Mouse (Mus musculus) 3134 (cell line): ENCODE data around the gene Thap2.

Source experiments
- DNase-seq: peaks from one replicate; pipeline ENCODE4 v3.0.0-alpha.2; 2011; ENCODE audit warnings: low spot score; ENCODE audit not compliant: insufficient read length; ENCODE audit errors: extremely low read depth

Gene Thap2

GRCm38 (mm10) chr10:115384221-115385017, at the start of gene Thap2, which contains the start of gene Zfc3h1:
Gene Thap2, minus strand, starts transcription at chr10:115384443.
Gene Zfc3h1, plus strand, starts transcription at chr10:115384959.
- DNase-seq = peak; percentile 99

GRCm38 (mm10) chr10:115425351-115425750, 41.1 kb upstream of the Thap2 start:
- DNase-seq = no peak

GRCm38 (mm10) chr10:115421976-115422375, 37.7 kb upstream of the Thap2 start:
- DNase-seq = no peak

GRCm38 (mm10) chr10:115414056-115414455, 29.8 kb upstream of the Thap2 start:
- DNase-seq = no peak

- no peak for DNase-seq
These were observed 29.3 kb upstream of the Thap2 start for GRCm38 (mm10) chr10:115413496-115413895.

GRCm38 (mm10) chr10:115406393-115406792, 22.1 kb upstream of the Thap2 start:
- DNase-seq = peak; percentile 28

- no peak for DNase-seq
These were observed 7.7 kb upstream of the Thap2 start for GRCm38 (mm10) chr10:115391896-115392295.

GRCm38 (mm10) chr10:115391076-115391475, 6.8 kb upstream of the Thap2 start:
- DNase-seq = no peak

GRCm38 (mm10) chr10:115387891-115388290, 3.6 kb upstream of the Thap2 start:
- DNase-seq = no peak

GRCm38 (mm10) chr10:115385018-115386002, 1.1 kb upstream of the Thap2 start:
- peak; percentile 82 for DNase-seq

- DNase-seq = no peak
These were observed 511 bp downstream of the Thap2 start for GRCm38 (mm10) chr10:115383644-115384220.

GRCm38 (mm10) chr10:115382846-115383643, 1.2 kb downstream of the Thap2 start:
- DNase-seq = no peak

GRCm38 (mm10) chr10:115381506-115382084, 2.6 kb downstream of the Thap2 start:
- no peak for DNase-seq

GRCm38 (mm10) chr10:115363151-115363550, 21.1 kb downstream of the Thap2 start:
- peak; percentile 53 for DNase-seq

GRCm38 (mm10) chr10:115362623-115362964, 21.6 kb downstream of the Thap2 start:
- no peak for DNase-seq

GRCm38 (mm10) chr10:115361840-115362622, 22.2 kb downstream of the Thap2 start, which contains the start of gene Tmem19:
Gene Tmem19, minus strand, starts transcription at chr10:115362501.
- DNase-seq = peak; percentile 98

- no peak for DNase-seq
These were observed 25.2 kb downstream of the Thap2 start for GRCm38 (mm10) chr10:115359066-115359465.

- no peak for DNase-seq
These were observed 25.9 kb downstream of the Thap2 start for GRCm38 (mm10) chr10:115358216-115358919.
